In the genomic region with DNA sequence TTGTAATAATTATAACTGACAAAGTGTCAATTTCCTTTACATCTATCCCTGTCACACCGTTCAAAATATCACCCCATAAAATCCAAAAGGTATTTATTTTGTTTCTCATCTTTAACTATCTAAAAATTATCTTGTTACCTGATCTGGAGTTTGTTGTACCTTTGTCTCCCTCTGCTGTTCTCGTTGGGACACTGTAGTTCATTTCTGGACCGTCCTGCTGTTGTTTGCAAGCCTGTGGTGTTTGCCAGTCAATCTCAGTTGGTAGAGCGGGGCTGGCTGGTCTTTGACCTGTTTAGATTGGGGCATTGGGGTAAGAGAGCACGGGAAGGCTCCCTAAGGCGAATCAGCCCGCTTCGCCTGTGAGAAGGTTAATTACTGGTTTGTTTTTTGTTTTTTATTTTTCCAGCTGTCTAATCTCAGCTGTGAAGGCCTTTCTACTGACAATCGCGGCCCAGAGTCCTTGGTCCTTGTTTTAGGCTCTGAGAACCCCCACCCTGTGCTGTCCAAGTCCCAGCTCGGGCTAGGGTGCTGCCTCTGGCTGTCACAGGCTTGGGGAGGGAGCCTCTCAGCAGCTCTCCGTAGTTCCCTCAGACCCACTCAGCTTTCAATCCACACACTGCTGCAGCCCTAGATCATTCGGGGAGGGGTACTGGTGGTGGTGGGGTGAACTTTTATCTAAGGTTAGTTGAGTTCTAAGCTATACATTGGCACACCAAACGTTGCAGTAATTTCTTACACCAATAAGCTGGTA, we compare ENCODE assay signal across 11 mouse cellular contexts. TPM values are rescaled to one million over a fixed set of nuclear protein-coding genes. Genes with fewer than 3 reads are reported as not detected.
DNase-seq lines count a peak whose midpoint lies in the region; ATAC-seq and TF ChIP-seq lines count a peak whose summit lies in the region.
"Had no signal": no experiment of that assay in that cellular context is flagged by ENCODE, and none has a peak within 500 bp of the region (broad histone marks: within the 10 kb centered on the region; RNA-seq: fewer than 3 reads in every experiment).

No protein-coding gene starts in this region.

- no peaks in the 10 kb centered on the region for H3K27me3 ChIP-seq in heart, postnatal 0 days (ENCODE audit: control insufficient read depth, insufficient read depth, low read length)
- peaks cover 8% of the 10 kb centered on the region; the same call in 1 of the 2 replicates for H3K27me3 ChIP-seq in E14TG2a.4 (ENCODE audit: insufficient read depth, low read length)
- no peaks in the 10 kb centered on the region; the same call in 1 of the 2 replicates for H3K27me3 ChIP-seq in liver, embryonic 14.5 days (ENCODE audit: control insufficient read depth, insufficient read depth, low read length)

- H3K9me3 ChIP-seq in heart, postnatal 0 days (replicated peaks; ENCODE audit: control insufficient read depth, low read length): no peaks in the 10 kb centered on the region
- H3K9me3 ChIP-seq in E14TG2a.4 (ENCODE audit: low read length): no peaks in the 10 kb centered on the region
- H3K9me3 ChIP-seq in liver, embryonic 14.5 days (ENCODE audit: control insufficient read depth, low read length): no peaks in the 10 kb centered on the region

- H3K4me3 ChIP-seq in heart, postnatal 0 days (ENCODE audit: low read depth, low read length): no peak overlapping the region
- peak overlapping the region; percentile 27; the same call in 1 of the 2 replicates for H3K4me3 ChIP-seq in E14TG2a.4 (replicated peaks; ENCODE audit: low read length)
- H3K4me3 ChIP-seq in cortical plate, adult 2 months (ENCODE audit: insufficient read depth, low read length): no peak overlapping the region
- no peak overlapping the region for H3K4me3 ChIP-seq in liver, embryonic 14.5 days (ENCODE audit: insufficient read depth in 1 of 2, low read depth in 2 of 2, low read length in 2 of 2)

- ATAC-seq in heart, postnatal 0 days (ENCODE audit: insufficient read depth, low read depth): no peak
- ATAC-seq in liver, embryonic 14.5 days (ENCODE audit: insufficient read depth): no peak

- WGBS in heart, postnatal 0 days: 24% methylated on average over 14 of the region's 14 CpGs
- WGBS in liver, embryonic 14.5 days (ENCODE audit: insufficient replicate concordance): 31% methylated on average over 14 of the region's 14 CpGs

- DNase-seq in heart, postnatal 0 days (ENCODE audit: low spot score): no peak
- DNase-seq in heart, postnatal 4 days: no peak
- no peak for DNase-seq in liver, embryonic 14.5 days (ENCODE audit: low read depth in 3 of 3, low spot score in 3 of 3)
- DNase-seq in cerebellum, postnatal 36 days: no peak
- no peak for DNase-seq in spleen, postnatal 36 days (ENCODE audit: low spot score in 2 of 2)
- no peak for DNase-seq in cerebellum, adult 9-10 months
- DNase-seq: kidney, adult 8-10 months; lung, postnatal 10 days had no signal

- no peaks in the 10 kb centered on the region for H3K36me3 ChIP-seq in heart, postnatal 0 days (replicated peaks; ENCODE audit: control insufficient read depth, insufficient read depth, low read length)
- H3K36me3 ChIP-seq in E14TG2a.4 (ENCODE audit: insufficient read depth, low read length): no peaks in the 10 kb centered on the region
- no peaks in the 10 kb centered on the region for H3K36me3 ChIP-seq in liver, embryonic 14.5 days (replicated peaks; ENCODE audit: control insufficient read depth, insufficient read depth, low read depth)

- H3K4me1 ChIP-seq in heart, postnatal 0 days (ENCODE audit: control insufficient read depth, insufficient read depth): no peaks in the 10 kb centered on the region
- peaks cover 5% of the 10 kb centered on the region; the same call in 1 of the 2 replicates for H3K4me1 ChIP-seq in E14TG2a.4 (replicated peaks; ENCODE audit: low read depth, low read length)
- H3K4me1 ChIP-seq in cortical plate, adult 2 months (ENCODE audit: control insufficient read depth, insufficient read depth, low read length): no peaks in the 10 kb centered on the region
- H3K4me1 ChIP-seq in liver, embryonic 14.5 days (replicated peaks; ENCODE audit: control insufficient read depth in 2 of 2, insufficient read depth in 2 of 2, low read length in 1 of 2): no peaks in the 10 kb centered on the region

- no peak overlapping the region for H3K9ac ChIP-seq in heart, postnatal 0 days (replicated peaks; ENCODE audit: low read depth, low read length)
- H3K9ac ChIP-seq in liver, embryonic 14.5 days (replicated peaks): no peak overlapping the region

- TF ChIP-seq EP300 in heart, postnatal 0 days (IDR thresholded peaks at IDR 0.05; ENCODE audit: low read depth): no peak
- no peak for TF ChIP-seq EP300 in liver, embryonic 14.5 days (IDR thresholded peaks at IDR 0.05; ENCODE audit: low read depth)

- H3K4me2 ChIP-seq in heart, postnatal 0 days (ENCODE audit: low read depth, low read length): no peak overlapping the region
- no peak overlapping the region for H3K4me2 ChIP-seq in liver, embryonic 14.5 days (ENCODE audit: low read depth)

- TF ChIP-seq POLR2A in cortical plate, adult 2 months (IDR thresholded peaks at IDR 0.05; ENCODE audit: extremely low read depth, insufficient read depth, low read length): no peak

- H3K27ac ChIP-seq in heart, postnatal 0 days (ENCODE audit: low read depth): no peak overlapping the region
- H3K27ac ChIP-seq in cortical plate, adult 2 months (ENCODE audit: insufficient read depth, low read length): no peak overlapping the region
- H3K27ac ChIP-seq in liver, embryonic 14.5 days: no peak overlapping the region

- TF ChIP-seq CTCF in heart, postnatal 0 days (IDR thresholded peaks at IDR 0.05; ENCODE audit: low read depth): peak; percentile 56
- TF ChIP-seq CTCF in E14TG2a.4 (conservative IDR thresholded peaks at IDR 0.05; ENCODE audit: low read length): peak; percentile 39
- peak; percentile 44 for TF ChIP-seq CTCF in cortical plate, adult 2 months (IDR thresholded peaks at IDR 0.05; ENCODE audit: extremely low read depth, insufficient read depth, low read length)
- peak; percentile 42 for TF ChIP-seq CTCF in liver, embryonic 14.5 days (IDR thresholded peaks at IDR 0.05; ENCODE audit: low read depth)

RNA-seq across cellular contexts. Expression of gene Txnip, which starts 16.3 kb away (rescaled TPM):
- 1,058 and 1,196 TPM in 2 replicates for total RNA-seq in heart, postnatal 0 days (2014; rRNA removed; ENCODE audit: low replicate concordance)
- 332 and 600 TPM in 2 replicates for polyA plus RNA-seq in heart, postnatal 0 days (2015; fragmentation: Nextera tagmentation; extraction: Ambion mirVana)
- 100 to 1,000 TPM; 286 to 331 TPM for total RNA-seq in heart, postnatal 4 days (2021)
- polyA plus RNA-seq in cortical plate, adult 2 months (2012; rRNA removed): 31.4 and 38.5 TPM in 2 replicates
- 33.2 and 42.8 TPM in 2 replicates for polyA plus RNA-seq in liver, embryonic 14.5 days (2012; rRNA removed)
- polyA plus RNA-seq in liver, embryonic 14.5 days (2014; fragmentation: Nextera tagmentation; extraction: Ambion mirVana): 31.9 and 32.5 TPM in 2 replicates

RNA-seq across cellular contexts. Expression of gene Hfe2, which starts 16.5 kb away (rescaled TPM):
- total RNA-seq in heart, postnatal 0 days (2014; rRNA removed; ENCODE audit: low replicate concordance): 68.1 and 81.3 TPM in 2 replicates
- 24.7 and 25.9 TPM in 2 replicates for polyA plus RNA-seq in heart, postnatal 0 days (2015; fragmentation: Nextera tagmentation; extraction: Ambion mirVana)
- 10 to 100 TPM; 95.6 to 97.0 TPM for total RNA-seq in heart, postnatal 4 days (2021)
- polyA plus RNA-seq in cortical plate, adult 2 months (2012; rRNA removed): 1.4 and 1.5 TPM in 2 replicates
- polyA plus RNA-seq in liver, embryonic 14.5 days (2012; rRNA removed): 3.8 and 4.5 TPM in 2 replicates
- 4.3 and 4.4 TPM in 2 replicates for polyA plus RNA-seq in liver, embryonic 14.5 days (2014; fragmentation: Nextera tagmentation; extraction: Ambion mirVana)

RNA-seq across cellular contexts. Expression of gene Gm16253, which starts 35.3 kb away (rescaled TPM):
- total RNA-seq in heart, postnatal 0 days (2014; rRNA removed; ENCODE audit: low replicate concordance): not detected in 2 replicates
- polyA plus RNA-seq in heart, postnatal 0 days (2015; fragmentation: Nextera tagmentation; extraction: Ambion mirVana): 1.1 and 1.2 TPM in 2 replicates
- 1 to 10 TPM; 2.5 to 2.9 TPM for total RNA-seq in heart, postnatal 4 days (2021)
- not detected in 2 replicates for polyA plus RNA-seq in cortical plate, adult 2 months (2012; rRNA removed)
- polyA plus RNA-seq in liver, embryonic 14.5 days (2012; rRNA removed): not detected in 2 replicates
- not detected in 2 replicates for polyA plus RNA-seq in liver, embryonic 14.5 days (2014; fragmentation: Nextera tagmentation; extraction: Ambion mirVana)
- total RNA-seq: adrenal gland, adult 18-20 months had no signal

RNA-seq across cellular contexts. Expression of gene Polr3gl, which starts 52.5 kb away (rescaled TPM):
- 10.3 and 13.1 TPM in 2 replicates for total RNA-seq in heart, postnatal 0 days (2014; rRNA removed; ENCODE audit: low replicate concordance)
- 37.1 and 38.7 TPM in 2 replicates for polyA plus RNA-seq in heart, postnatal 0 days (2015; fragmentation: Nextera tagmentation; extraction: Ambion mirVana)
- 10 to 100 TPM; 20.4 to 24.0 TPM for total RNA-seq in heart, postnatal 4 days (2021)
- 44.5 and 55.9 TPM in 2 replicates for polyA plus RNA-seq in cortical plate, adult 2 months (2012; rRNA removed)
- polyA plus RNA-seq in liver, embryonic 14.5 days (2012; rRNA removed): 6.2 and 11.8 TPM in 2 replicates
- 3.0 and 3.3 TPM in 2 replicates for polyA plus RNA-seq in liver, embryonic 14.5 days (2014; fragmentation: Nextera tagmentation; extraction: Ambion mirVana)

RNA-seq across cellular contexts. Expression of gene Ankrd34a, which starts 54.9 kb away (rescaled TPM):
- 1.2 and 5.3 TPM in 2 replicates for total RNA-seq in heart, postnatal 0 days (2014; rRNA removed; ENCODE audit: low replicate concordance)
- polyA plus RNA-seq in heart, postnatal 0 days (2015; fragmentation: Nextera tagmentation; extraction: Ambion mirVana): 6.0 and 6.8 TPM in 2 replicates
- total RNA-seq in heart, postnatal 4 days (2021): 1 to 10 TPM; 1.8 to 3.1 TPM
- polyA plus RNA-seq in cortical plate, adult 2 months (2012; rRNA removed): 61.6 and 61.9 TPM in 2 replicates
- polyA plus RNA-seq in liver, embryonic 14.5 days (2012; rRNA removed): 0.08 TPM in 2 replicates
- not detected in 2 replicates for polyA plus RNA-seq in liver, embryonic 14.5 days (2014; fragmentation: Nextera tagmentation; extraction: Ambion mirVana)
